19 mouse cellular contexts compared by ENCODE assay signal in genomic region chr2:83624045-83624444, GRCm38 (mm10). TPM values are rescaled to one million over a fixed set of nuclear protein-coding genes. Genes with fewer than 3 reads are reported as not detected.
A peak's percentile ranks its signal among the peaks of the same experiment; 100 is the strongest.
DNase-seq lines count a peak whose midpoint lies in the region; ATAC-seq and TF ChIP-seq lines count a peak whose summit lies in the region.
"Had no signal": no experiment of that assay in that cellular context is flagged by ENCODE, and none has a peak within 500 bp of the region (broad histone marks: within the 10 kb centered on the region; RNA-seq: fewer than 3 reads in every experiment).

No protein-coding gene starts in this region.

- peak; percentile 38; the same call in 1 of the 2 replicates for ATAC-seq in forebrain, postnatal 0 days
- no peak for ATAC-seq in forebrain, embryonic 11.5 days (replicated peaks; ENCODE audit: low FRiP score)
- ATAC-seq in kidney, postnatal 0 days (replicated peaks; ENCODE audit: low FRiP score, low read depth): no peak
- ATAC-seq in midbrain, postnatal 0 days (ENCODE audit: low FRiP score): no peak
- ATAC-seq in midbrain, embryonic 16.5 days: no peak
- ATAC-seq: forebrain, embryonic 15.5 days had no signal

- no peaks in the 10 kb centered on the region for H3K27me3 ChIP-seq in forebrain, postnatal 0 days (ENCODE audit: insufficient read depth, low read length)
- no peaks in the 10 kb centered on the region for H3K27me3 ChIP-seq in forebrain, embryonic 11.5 days (ENCODE audit: control insufficient read depth, insufficient read depth, low read length)
- H3K27me3 ChIP-seq in kidney, postnatal 0 days (ENCODE audit: insufficient read depth, low read length): no peaks in the 10 kb centered on the region
- no peaks in the 10 kb centered on the region for H3K27me3 ChIP-seq in kidney, adult 2 months (replicated peaks; ENCODE audit: control insufficient read depth, insufficient read depth, low read length)
- no peaks in the 10 kb centered on the region for H3K27me3 ChIP-seq in midbrain, postnatal 0 days (ENCODE audit: insufficient read depth, low read length)
- H3K27me3 ChIP-seq in midbrain, embryonic 16.5 days (ENCODE audit: control insufficient read depth, insufficient read depth, low read depth, low read length): no peaks in the 10 kb centered on the region
- H3K27me3 ChIP-seq: forebrain, embryonic 15.5 days; liver, embryonic 13.5 days; neural tube, embryonic 13.5 days had no signal

- H3K36me3 ChIP-seq in forebrain, postnatal 0 days (ENCODE audit: insufficient read depth): no peaks in the 10 kb centered on the region
- no peaks in the 10 kb centered on the region for H3K36me3 ChIP-seq in forebrain, embryonic 11.5 days (ENCODE audit: control insufficient read depth, insufficient read depth, low read length)
- H3K36me3 ChIP-seq in kidney, postnatal 0 days (ENCODE audit: insufficient read depth, low read length): no peaks in the 10 kb centered on the region
- no peaks in the 10 kb centered on the region for H3K36me3 ChIP-seq in kidney, adult 2 months (ENCODE audit: control insufficient read depth, insufficient read depth, low read length)
- H3K36me3 ChIP-seq in midbrain, postnatal 0 days (ENCODE audit: insufficient read depth, low read length): no peaks in the 10 kb centered on the region
- no peaks in the 10 kb centered on the region for H3K36me3 ChIP-seq in midbrain, embryonic 16.5 days (ENCODE audit: control insufficient read depth, insufficient read depth, low read length)
- H3K36me3 ChIP-seq: forebrain, embryonic 15.5 days; liver, embryonic 13.5 days; neural tube, embryonic 13.5 days had no signal

- no peak overlapping the region for H3K4me3 ChIP-seq in forebrain, postnatal 0 days (ENCODE audit: low read depth, low read length)
- no peak overlapping the region for H3K4me3 ChIP-seq in forebrain, embryonic 11.5 days (ENCODE audit: low read depth, low read length)
- no peak overlapping the region for H3K4me3 ChIP-seq in kidney, postnatal 0 days (replicated peaks; ENCODE audit: low read depth, low read length)
- no peak overlapping the region for H3K4me3 ChIP-seq in kidney, adult 2 months (ENCODE audit: insufficient read depth, low read depth, low read length)
- H3K4me3 ChIP-seq in midbrain, postnatal 0 days (ENCODE audit: low read depth, low read length): no peak overlapping the region
- H3K4me3 ChIP-seq in midbrain, embryonic 16.5 days (ENCODE audit: low read depth, low read length): no peak overlapping the region
- H3K4me3 ChIP-seq: forebrain, embryonic 15.5 days; liver, embryonic 13.5 days; neural tube, embryonic 13.5 days had no signal

- WGBS in forebrain, postnatal 0 days: 39% methylated on average over 4 of the region's 4 CpGs
- 70% methylated on average over 4 of the region's 4 CpGs for WGBS in forebrain, embryonic 11.5 days
- 72% methylated on average over 4 of the region's 4 CpGs for WGBS in kidney, postnatal 0 days
- WGBS in kidney, adult 2 months: 66% methylated on average over 4 of the region's 4 CpGs
- WGBS in midbrain, postnatal 0 days: 64% methylated on average over 4 of the region's 4 CpGs
- 66% methylated on average over 4 of the region's 4 CpGs for WGBS in midbrain, embryonic 16.5 days

- H3K4me1 ChIP-seq in forebrain, postnatal 0 days (ENCODE audit: insufficient read depth): no peaks in the 10 kb centered on the region
- no peaks in the 10 kb centered on the region for H3K4me1 ChIP-seq in forebrain, embryonic 11.5 days (replicated peaks; ENCODE audit: control insufficient read depth, insufficient read depth, low read length)
- no peaks in the 10 kb centered on the region for H3K4me1 ChIP-seq in kidney, postnatal 0 days (replicated peaks; ENCODE audit: insufficient read depth, low read length)
- H3K4me1 ChIP-seq in kidney, adult 2 months (ENCODE audit: control insufficient read depth, insufficient read depth, low read length): no peaks in the 10 kb centered on the region
- H3K4me1 ChIP-seq in midbrain, postnatal 0 days (ENCODE audit: insufficient read depth, low read length): no peaks in the 10 kb centered on the region
- no peaks in the 10 kb centered on the region for H3K4me1 ChIP-seq in midbrain, embryonic 16.5 days (ENCODE audit: control insufficient read depth, insufficient read depth, low read length)
- H3K4me1 ChIP-seq: liver, embryonic 13.5 days; neural tube, embryonic 13.5 days had no signal

- peak; percentile 57 for DNase-seq in forebrain, postnatal 0 days
- DNase-seq in forebrain, embryonic 11.5 days (ENCODE audit: low spot score): no peak
- DNase-seq in kidney, postnatal 0 days (ENCODE audit: low spot score): no peak
- DNase-seq in kidney, adult 2 months: no peak
- peak; percentile 58 for DNase-seq in midbrain, postnatal 0 days (ENCODE audit: low spot score)
- DNase-seq in cerebellum, adult 9-11 months: no peak
- DNase-seq: adrenal gland, adult 2 months; cerebellum, adult 8-10 months; cerebellum, postnatal 36 days; heart, postnatal 14 days; kidney, adult 9 months; kidney, postnatal 14 days; liver, embryonic 13.5 days; lung, adult 18-20 months; lung, postnatal 14 days; thymus, postnatal 4 days had no signal

- no peak overlapping the region for H3K4me2 ChIP-seq in forebrain, postnatal 0 days (ENCODE audit: low read depth)
- no peak overlapping the region for H3K4me2 ChIP-seq in forebrain, embryonic 11.5 days (ENCODE audit: low read depth, low read length, severe bottlenecking)
- no peak overlapping the region for H3K4me2 ChIP-seq in kidney, postnatal 0 days (ENCODE audit: low read length)
- no peak overlapping the region for H3K4me2 ChIP-seq in midbrain, postnatal 0 days (ENCODE audit: low read depth, low read length, poor library complexity, severe bottlenecking)
- H3K4me2 ChIP-seq in midbrain, embryonic 16.5 days (ENCODE audit: low read length): no peak overlapping the region
- H3K4me2 ChIP-seq: forebrain, embryonic 15.5 days; liver, embryonic 13.5 days; neural tube, embryonic 13.5 days had no signal

- no peak for TF ChIP-seq POLR2A in kidney, adult 2 months (IDR thresholded peaks at IDR 0.05; ENCODE audit: low read depth, low read length)

- peak; percentile 58 for TF ChIP-seq CTCF in forebrain, postnatal 0 days (IDR thresholded peaks at IDR 0.05; ENCODE audit: low read depth)
- peak; percentile 32 for TF ChIP-seq CTCF in kidney, postnatal 0 days (IDR thresholded peaks at IDR 0.05; ENCODE audit: low read depth)
- no peak for TF ChIP-seq CTCF in kidney, adult 2 months (conservative IDR thresholded peaks at IDR 0.05; ENCODE audit: insufficient read depth, insufficient read length, low read depth, low read length)
- peak; percentile 72 for TF ChIP-seq CTCF in midbrain, postnatal 0 days (IDR thresholded peaks at IDR 0.05)

- no peaks in the 10 kb centered on the region for H3K9me3 ChIP-seq in forebrain, postnatal 0 days (ENCODE audit: low read length)
- no peaks in the 10 kb centered on the region for H3K9me3 ChIP-seq in forebrain, embryonic 11.5 days (ENCODE audit: control insufficient read depth, low read length)
- no peaks in the 10 kb centered on the region for H3K9me3 ChIP-seq in kidney, postnatal 0 days (replicated peaks; ENCODE audit: low read length)
- no peaks in the 10 kb centered on the region for H3K9me3 ChIP-seq in midbrain, postnatal 0 days (ENCODE audit: low read length)
- no peaks in the 10 kb centered on the region for H3K9me3 ChIP-seq in midbrain, embryonic 16.5 days (replicated peaks; ENCODE audit: control insufficient read depth, low read length, poor library complexity, severe bottlenecking)
- H3K9me3 ChIP-seq: forebrain, embryonic 15.5 days; liver, embryonic 13.5 days; neural tube, embryonic 13.5 days had no signal

- H3K27ac ChIP-seq in forebrain, postnatal 0 days (ENCODE audit: low read depth, low read length): no peak overlapping the region
- H3K27ac ChIP-seq in forebrain, embryonic 11.5 days (ENCODE audit: low read depth, low read length): no peak overlapping the region
- H3K27ac ChIP-seq in kidney, postnatal 0 days: no peak overlapping the region
- H3K27ac ChIP-seq in kidney, adult 2 months (ENCODE audit: insufficient read depth, low read depth, low read length): no peak overlapping the region
- H3K27ac ChIP-seq in midbrain, postnatal 0 days (ENCODE audit: low read depth, low read length): no peak overlapping the region
- no peak overlapping the region for H3K27ac ChIP-seq in midbrain, embryonic 16.5 days (ENCODE audit: low read length)
- H3K27ac ChIP-seq: forebrain, embryonic 15.5 days; liver, embryonic 13.5 days; neural tube, embryonic 13.5 days had no signal

- no peak overlapping the region for H3K9ac ChIP-seq in forebrain, postnatal 0 days
- no peak overlapping the region for H3K9ac ChIP-seq in forebrain, embryonic 11.5 days (ENCODE audit: low read length)
- no peak overlapping the region for H3K9ac ChIP-seq in kidney, postnatal 0 days (ENCODE audit: low read depth, low read length)
- H3K9ac ChIP-seq in midbrain, postnatal 0 days (replicated peaks; ENCODE audit: low read length, poor library complexity, severe bottlenecking): no peak overlapping the region
- no peak overlapping the region for H3K9ac ChIP-seq in midbrain, embryonic 16.5 days (ENCODE audit: low read depth, low read length)
- H3K9ac ChIP-seq: forebrain, embryonic 15.5 days; liver, embryonic 13.5 days; neural tube, embryonic 13.5 days had no signal

RNA-seq across cellular contexts. Expression of gene Zc3h15, which starts 20.2 kb away (rescaled TPM):
- total RNA-seq in forebrain, postnatal 0 days (2014; rRNA removed): 106 and 110 TPM in 2 replicates
- 157 and 189 TPM in 2 replicates for polyA plus RNA-seq in forebrain, postnatal 0 days (2015; fragmentation: Nextera tagmentation; extraction: Ambion mirVana)
- 159 and 178 TPM in 2 replicates for polyA plus RNA-seq in forebrain, embryonic 11.5 days (2014; fragmentation: Nextera tagmentation; extraction: Ambion mirVana)
- 158 and 160 TPM in 2 replicates for polyA plus RNA-seq in kidney, postnatal 0 days (2015; fragmentation: Nextera tagmentation; extraction: Ambion mirVana)
- 15.3 and 25.2 TPM in 2 replicates for polyA plus RNA-seq in kidney, adult 2 months (2012; rRNA removed)
- 89.0 and 109 TPM in 2 replicates for total RNA-seq in midbrain, postnatal 0 days (2014; rRNA removed)
- polyA plus RNA-seq in midbrain, postnatal 0 days (2015; fragmentation: Nextera tagmentation; extraction: Ambion mirVana): 178 and 196 TPM in 2 replicates
- 184 and 187 TPM in 2 replicates for polyA plus RNA-seq in midbrain, embryonic 16.5 days (2015; fragmentation: Nextera tagmentation; extraction: Ambion mirVana)

Comparison
In these comparisons a context has a peak if more than half of its experiments do, and no peak if none do; other contexts are left out.
1. DNase-seq: peak in forebrain, postnatal 0 days (single experiment) and midbrain, postnatal 0 days (single experiment); none in forebrain, embryonic 11.5 days (single experiment), kidney, postnatal 0 days (single experiment), kidney, adult 2 months (single experiment) and cerebellum, adult 9-11 months (single experiment).